Mouse (Mus musculus) kidney, postnatal 0 days (tissue): ENCODE results near the gene Cspg4. TPM values are rescaled to one million over a fixed set of nuclear protein-coding genes. Genes with fewer than 3 reads are reported as not detected.
"Not testable (repeated sequence)": the region's sequence is repeated elsewhere in the genome, so short reads cannot be mapped to it uniquely, and the experiment has no call there.

ENCODE experiments used
- ATAC-seq: fragments of 200-750 bp; cut with Nextera tagmentation; replicated peaks from 2 replicates; pipeline ENCODE4 v1.8.0; 2017; ENCODE audit warnings: low read depth, moderate number of reproducible peaks, moderate TSS enrichment, moderate library complexity; ENCODE audit not compliant: low FRiP score
- DNase-seq: peaks from one replicate; pipeline ENCODE4 v3.0.0-alpha.2; 2016; ENCODE audit warnings: low spot score
- H3K27ac ChIP-seq: fragments of 300-500 bp; sonication (generic); 2 replicates; pipeline ENCODE4 v1.5.1; 2014; ENCODE audit warnings: mild to moderate bottlenecking
- H3K27me3 ChIP-seq: fragments of 300-500 bp; sonication (generic); 2 replicates; pipeline ENCODE4 v1.6.1; 2014; ENCODE audit warnings: low read length, mixed read lengths; ENCODE audit not compliant: insufficient read depth
- H3K36me3 ChIP-seq: fragments of 300-500 bp; sonication (generic); 2 replicates; pipeline ENCODE4 v1.6.1; 2014; ENCODE audit warnings: low read length, mixed read lengths; ENCODE audit not compliant: insufficient read depth
- H3K4me1 ChIP-seq: fragments of 300-500 bp; sonication (generic); replicated peaks from 2 replicates; pipeline ENCODE4 v1.6.1; 2014; ENCODE audit warnings: antibody characterized with exemption, low read length, mixed read lengths; ENCODE audit not compliant: insufficient read depth
- H3K4me2 ChIP-seq: fragments of 300-500 bp; sonication (generic); 2 replicates; pipeline ENCODE4 v1.6.1; 2014; ENCODE audit warnings: mild to moderate bottlenecking, low read length, moderate library complexity, mixed read lengths
- H3K4me3 ChIP-seq: fragments of 300-500 bp; sonication (generic); replicated peaks from 2 replicates; pipeline ENCODE4 v1.5.1; 2014; ENCODE audit warnings: low read depth, low read length
- H3K9ac ChIP-seq: fragments of 300-500 bp; sonication (generic); 2 replicates; pipeline ENCODE4 v1.6.1; 2014; ENCODE audit warnings: low read depth, low read length
- H3K9me3 ChIP-seq: fragments of 300-500 bp; sonication (generic); replicated peaks from 2 replicates; pipeline ENCODE4 v1.6.1; 2016; ENCODE audit warnings: low read length, inconsistent platforms, mixed read lengths
- CTCF ChIP-seq: IDR thresholded peaks from 2 replicates; pipeline ENCODE4 v1.5.1; 2016; ENCODE audit warnings: antibody characterized with exemption, low read depth, mild to moderate bottlenecking, moderate library complexity
- WGBS: fragments of 180-500 bp; shearing (Covaris S2); extraction: QIAGEN DNeasy Blood & Tissue Kit; methylation state at CpG from one replicate; pipeline ENCODE4 v1.1.7; 2014; 5-methylcytosine and 5-hydroxymethylcytosine counted together
- polyA plus RNA-seq: library from polyadenylated mRNA; unstranded; fragments of >200 nt; fragmentation: Nextera tagmentation; extraction: Ambion mirVana; gene quantifications from 2 replicates; pipeline ENCODE4 v1.2.1, GENCODE M21; 2015

The Cspg4 gene
- polyA plus RNA-seq, 1 experiment from 2014 or later: 18.1 TPM

DNA sequence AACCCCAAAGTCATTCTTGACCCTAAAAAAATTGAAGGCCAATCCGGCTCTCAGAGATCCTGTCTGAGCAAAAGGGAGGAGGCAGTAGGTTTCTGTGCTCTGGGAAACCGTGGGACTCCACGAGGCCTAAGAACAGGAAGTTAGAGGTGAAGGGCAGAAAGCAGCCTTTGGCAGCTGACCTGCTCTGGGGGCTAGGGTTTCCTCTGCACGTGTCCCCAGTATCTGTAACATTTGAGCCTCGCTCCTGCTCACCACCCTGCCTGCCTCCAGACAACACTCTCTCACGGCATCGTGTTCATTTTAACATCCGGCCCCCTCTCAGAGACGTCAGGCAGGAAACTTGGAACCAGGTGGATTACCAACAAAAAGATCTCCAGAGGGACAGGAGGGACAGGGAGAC lies 35.7 kb downstream of the Cspg4 start:
- Histone ChIP-seq H3K4me2 (no peak overlapping the region), H3K9ac (peak overlapping the region; percentile 14; the same call in 1 of the 2 replicates), H3K36me3 (no peaks in the 10 kb centered on the region), H3K27ac (no peak overlapping the region), H3K4me3 (no peak overlapping the region), H3K27me3 (no peaks in the 10 kb centered on the region), H3K9me3 (no peaks in the 10 kb centered on the region), H3K4me1 (peaks cover 11% of the 10 kb centered on the region)
- no peak for TF ChIP-seq CTCF
- WGBS: 9% methylated on average over 9 of the region's 9 CpGs
- DNase-seq (peak; percentile 56), ATAC-seq (no peak)

DNA sequence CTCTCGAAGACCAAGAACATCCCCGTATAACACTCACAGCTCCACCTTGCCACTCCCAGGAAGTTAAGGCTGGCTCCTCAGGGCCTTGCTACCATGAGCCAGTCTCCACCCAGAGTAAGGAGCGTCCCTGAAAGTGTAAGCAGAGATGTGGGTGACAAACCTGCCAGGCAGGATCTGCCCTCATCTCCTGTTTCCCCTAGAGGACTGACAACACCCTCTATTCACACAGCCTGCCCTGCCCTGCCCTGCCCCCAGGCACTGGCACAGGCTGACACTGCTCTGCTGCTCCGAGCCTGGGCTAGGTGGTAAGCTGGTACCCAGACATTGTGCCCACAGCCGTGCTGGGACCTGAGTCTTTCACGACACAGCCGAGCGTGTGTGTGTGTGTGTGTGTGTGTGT lies 36.4 kb downstream of the Cspg4 start:
- no peak overlapping the region for H3K4me3 ChIP-seq
- no peaks in the 10 kb centered on the region for H3K36me3 ChIP-seq
- no peak overlapping the region for H3K4me2 ChIP-seq
- no peaks in the 10 kb centered on the region for H3K27me3 ChIP-seq
- no peak overlapping the region for H3K9ac ChIP-seq
- H3K27ac ChIP-seq: no peak overlapping the region
- no peak for TF ChIP-seq CTCF
- no peak for DNase-seq
- H3K4me1 ChIP-seq: peaks cover 11% of the 10 kb centered on the region
- no peak for ATAC-seq
- 49% methylated on average over 8 of the region's 8 CpGs for WGBS
- no peaks in the 10 kb centered on the region for H3K9me3 ChIP-seq

DNA sequence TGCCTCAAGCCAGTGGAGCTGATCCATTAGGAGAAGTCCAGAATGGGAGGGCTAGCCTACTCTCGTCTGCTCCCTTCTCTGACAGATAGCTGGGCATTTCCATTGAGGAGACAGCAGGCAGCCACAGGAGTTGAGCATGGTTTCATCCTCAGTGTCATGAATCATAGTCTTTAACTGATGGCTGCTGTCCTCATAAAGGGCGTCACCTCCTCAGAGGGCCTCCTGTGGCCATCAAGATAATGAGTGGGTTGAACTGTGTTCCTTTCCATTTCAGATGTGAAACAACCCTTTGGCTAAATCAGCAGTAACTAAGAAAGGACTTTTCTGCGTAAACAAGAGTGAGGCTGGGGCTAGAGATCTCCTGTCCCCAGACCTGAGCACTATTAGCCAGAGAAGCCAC lies 38.8 kb downstream of the Cspg4 start:
- H3K4me2 ChIP-seq: no peak overlapping the region
- H3K27ac ChIP-seq: no peak overlapping the region
- H3K4me3 ChIP-seq: no peak overlapping the region
- H3K27me3 ChIP-seq: no peaks in the 10 kb centered on the region
- DNase-seq (no peak), ATAC-seq (no peak)
- TF ChIP-seq CTCF: no peak
- H3K9me3 ChIP-seq: no peaks in the 10 kb centered on the region
- WGBS: 79% methylated on average over 3 of the region's 3 CpGs
- peaks cover 11% of the 10 kb centered on the region for H3K4me1 ChIP-seq
- no peak overlapping the region for H3K9ac ChIP-seq
- no peaks in the 10 kb centered on the region for H3K36me3 ChIP-seq

- DNase-seq (no peak), ATAC-seq (no peak)
- no peak for TF ChIP-seq CTCF
- Histone ChIP-seq H3K27me3 (no peaks in the 10 kb centered on the region), H3K4me2 (no peak overlapping the region), H3K27ac (no peak overlapping the region), H3K4me3 (no peak overlapping the region), H3K4me1 (no peaks in the 10 kb centered on the region), H3K9me3 (no peaks in the 10 kb centered on the region), H3K36me3 (no peaks in the 10 kb centered on the region), H3K9ac (no peak overlapping the region)
- 73% methylated on average over 9 of the region's 9 CpGs for WGBS
These were observed 42.7 kb downstream of the Cspg4 start for GRCm38 (mm10) chr9:56907549-56907948.

- H3K4me1 ChIP-seq, H3K27ac ChIP-seq, ATAC-seq, H3K4me2 ChIP-seq, H3K9ac ChIP-seq, H3K4me3 ChIP-seq, H3K9me3 ChIP-seq, H3K36me3 ChIP-seq, H3K27me3 ChIP-seq, DNase-seq: not testable (repeated sequence)
- 44% methylated on average over 4 of the region's 4 CpGs for WGBS
These were observed 45.2 kb downstream of the Cspg4 start for GRCm38 (mm10) chr9:56909991-56910390.

DNA sequence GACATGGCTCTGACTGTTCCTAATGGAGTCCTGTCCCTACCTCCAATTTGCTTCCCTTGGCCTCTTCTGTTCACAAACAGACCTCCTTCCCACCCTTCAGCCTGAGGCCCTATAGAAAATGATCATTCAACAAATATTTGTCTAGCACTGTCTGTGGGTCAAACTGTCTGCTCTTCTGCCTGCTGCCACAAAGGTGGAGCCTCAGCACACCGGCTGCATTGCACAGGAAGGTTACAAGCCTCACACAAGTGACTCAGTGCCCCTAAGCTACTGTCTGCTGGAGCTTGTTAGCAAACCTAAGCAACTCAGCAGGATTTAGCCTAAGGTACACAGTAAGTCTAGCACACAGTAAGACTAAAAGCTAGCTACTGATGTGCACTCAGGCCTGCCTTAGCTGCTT lies 46.2 kb downstream of the Cspg4 start:
- 65% methylated on average over 1 of the region's 1 CpGs for WGBS
- H3K27me3 ChIP-seq: no peaks in the 10 kb centered on the region
- no peak overlapping the region for H3K27ac ChIP-seq
- H3K9me3 ChIP-seq: no peaks in the 10 kb centered on the region
- no peak overlapping the region for H3K4me3 ChIP-seq
- no peak for TF ChIP-seq CTCF
- ATAC-seq: no peak
- H3K4me2 ChIP-seq: no peak overlapping the region
- DNase-seq: no peak
- H3K36me3 ChIP-seq: no peaks in the 10 kb centered on the region
- H3K4me1 ChIP-seq: no peaks in the 10 kb centered on the region
- H3K9ac ChIP-seq: no peak overlapping the region

DNA sequence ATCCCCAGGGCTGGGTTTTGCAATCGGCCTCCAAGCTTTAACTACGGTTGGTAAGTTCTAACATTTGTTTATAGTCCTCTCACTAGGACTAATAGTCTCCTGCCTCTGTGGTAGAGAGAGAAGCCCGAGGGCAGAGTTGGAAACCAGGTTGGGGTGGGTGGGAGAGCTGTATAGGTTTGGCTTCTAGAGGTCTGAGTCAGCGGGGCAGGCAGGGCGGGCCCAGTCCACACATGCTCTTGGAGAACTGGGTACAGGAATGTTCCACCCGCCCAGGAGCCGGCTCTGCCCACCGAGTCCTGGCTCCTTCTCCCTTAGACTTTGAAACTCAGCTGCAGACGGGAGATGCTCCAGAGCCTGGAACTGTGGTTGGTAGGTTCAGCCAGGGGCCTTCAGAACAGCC lies 49.2 kb downstream of the Cspg4 start:
- no peak overlapping the region for H3K4me2 ChIP-seq
- H3K9ac ChIP-seq: no peak overlapping the region
- no peaks in the 10 kb centered on the region for H3K9me3 ChIP-seq
- no peak overlapping the region for H3K4me3 ChIP-seq
- 77% methylated on average over 9 of the region's 9 CpGs for WGBS
- no peak overlapping the region for H3K27ac ChIP-seq
- DNase-seq (no peak), ATAC-seq (no peak)
- no peak for TF ChIP-seq CTCF
- H3K36me3 ChIP-seq: peaks cover 17% of the 10 kb centered on the region
- no peaks in the 10 kb centered on the region for H3K27me3 ChIP-seq
- no peaks in the 10 kb centered on the region for H3K4me1 ChIP-seq
